ENCODE assay signal across 17 mouse cellular contexts in genomic region chr8:87130691-87131090, GRCm38 (mm10).
A peak's percentile ranks its signal among the peaks of the same experiment; 100 is the strongest.
DNase-seq lines count a peak whose midpoint lies in the region; ATAC-seq and TF ChIP-seq lines count a peak whose summit lies in the region.
"Had no signal": no experiment of that assay in that cellular context is flagged by ENCODE, and none has a peak within 500 bp of the region (broad histone marks: within the 10 kb centered on the region; RNA-seq: fewer than 3 reads in every experiment).

No protein-coding gene starts in this region.

- H3K36me3 ChIP-seq in liver, adult 2 months (ENCODE audit: control insufficient read depth, insufficient read depth, low read length), result no peaks in the 10 kb centered on the region
- H3K36me3 ChIP-seq in liver, postnatal 0 days (replicated peaks; ENCODE audit: insufficient read depth, low read length), result no peaks in the 10 kb centered on the region
- no peaks in the 10 kb centered on the region for H3K36me3 ChIP-seq in forebrain, embryonic 14.5 days (ENCODE audit: control insufficient read depth, insufficient read depth, low read length)
- H3K36me3 ChIP-seq in forebrain, embryonic 13.5 days (ENCODE audit: poor library complexity, severe bottlenecking), result no peaks in the 10 kb centered on the region
- H3K36me3 ChIP-seq: G1E; hindbrain, embryonic 10.5 days; neural tube, embryonic 13.5 days; stomach, embryonic 15.5 days had no signal

- DNase-seq in adrenal gland, adult (ENCODE audit: inconsistent age in 2 of 2, low spot score in 1 of 2), result peak; percentile 23 to 65
- no peak for DNase-seq in adrenal gland, postnatal 25 days
- peak; percentile 30 for DNase-seq in liver, adult 2 months (ENCODE audit: extremely low read depth, low read depth, low spot score)
- no peak for DNase-seq in liver, postnatal 0 days
- DNase-seq in heart, postnatal 25 days (ENCODE audit: low spot score), result peak; percentile 1
- DNase-seq in forebrain, embryonic 14.5 days (ENCODE audit: low spot score), result no peak
- DNase-seq in cerebellum, postnatal 4 days (ENCODE audit: low spot score in 2 of 2), result no peak
- DNase-seq: cerebellum, adult 2 months; lung, postnatal 10 days; midbrain, embryonic 14.5 days; right cerebral cortex, adult 18-20 months had no signal

- TF ChIP-seq EP300 in liver, postnatal 0 days (IDR thresholded peaks at IDR 0.05; ENCODE audit: low read depth), result no peak

- no peak overlapping the region for H3K27ac ChIP-seq in liver, adult 2 months (replicated peaks; ENCODE audit: insufficient read depth, low read depth, low read length)
- no peak overlapping the region for H3K27ac ChIP-seq in liver, postnatal 0 days (ENCODE audit: low read depth)
- no peak overlapping the region for H3K27ac ChIP-seq in forebrain, embryonic 14.5 days (ENCODE audit: low read depth, low read length)
- H3K27ac ChIP-seq in forebrain, embryonic 13.5 days, result no peak overlapping the region
- H3K27ac ChIP-seq: neural tube, embryonic 13.5 days; stomach, embryonic 15.5 days had no signal

- no peak for TF ChIP-seq CTCF in liver, adult 2 months (IDR thresholded peaks at IDR 0.05; ENCODE audit: low read depth, low read length)
- no peak for TF ChIP-seq CTCF in liver, postnatal 0 days (IDR thresholded peaks at IDR 0.05; ENCODE audit: low read depth)

- no peaks in the 10 kb centered on the region for H3K4me1 ChIP-seq in liver, adult 2 months (ENCODE audit: control insufficient read depth, insufficient read depth, low read length)
- no peaks in the 10 kb centered on the region for H3K4me1 ChIP-seq in liver, postnatal 0 days (ENCODE audit: insufficient read depth)
- 0 out of 2 replicates have a peak, but pooled peaks cover 4% of the 10 kb centered on the region for H3K4me1 ChIP-seq in forebrain, embryonic 14.5 days (ENCODE audit: control insufficient read depth, insufficient read depth, low read length)
- H3K4me1 ChIP-seq in forebrain, embryonic 13.5 days, result 0 out of 2 replicates have a peak, but pooled peaks cover 6% of the 10 kb centered on the region
- H3K4me1 ChIP-seq: stomach, embryonic 15.5 days had no signal

- ATAC-seq in liver, postnatal 0 days, result no peak
- no peak for ATAC-seq in forebrain, embryonic 14.5 days
- no peak for ATAC-seq in forebrain, embryonic 13.5 days

- 21% methylated on average over 3 of the region's 3 CpGs for WGBS in liver, adult 2 months
- 26% methylated on average over 3 of the region's 3 CpGs for WGBS in liver, postnatal 0 days (ENCODE audit: insufficient replicate concordance)
- WGBS in forebrain, embryonic 14.5 days, result 54% methylated on average over 3 of the region's 3 CpGs
- 65% methylated on average over 3 of the region's 3 CpGs for WGBS in forebrain, embryonic 13.5 days

- no peaks in the 10 kb centered on the region for H3K27me3 ChIP-seq in liver, adult 2 months (ENCODE audit: control insufficient read depth, insufficient read depth, low read length)
- no peaks in the 10 kb centered on the region for H3K27me3 ChIP-seq in liver, postnatal 0 days (ENCODE audit: insufficient read depth, low read length)
- H3K27me3 ChIP-seq in forebrain, embryonic 14.5 days (replicated peaks; ENCODE audit: control insufficient read depth, insufficient read depth, low read length), result no peaks in the 10 kb centered on the region
- no peaks in the 10 kb centered on the region for H3K27me3 ChIP-seq in forebrain, embryonic 13.5 days
- H3K27me3 ChIP-seq: neural tube, embryonic 13.5 days; stomach, embryonic 15.5 days had no signal

- no peak overlapping the region for H3K4me3 ChIP-seq in liver, adult 2 months (ENCODE audit: insufficient read depth, low read depth, low read length)
- no peak overlapping the region for H3K4me3 ChIP-seq in liver, postnatal 0 days (ENCODE audit: low read depth, low read length)
- no peak overlapping the region for H3K4me3 ChIP-seq in forebrain, embryonic 14.5 days (ENCODE audit: low read depth, low read length)
- no peak overlapping the region for H3K4me3 ChIP-seq in forebrain, embryonic 13.5 days
- H3K4me3 ChIP-seq: hindbrain, embryonic 10.5 days; neural tube, embryonic 13.5 days; stomach, embryonic 15.5 days had no signal

- H3K9ac ChIP-seq in liver, adult 2 months (ENCODE audit: low read depth, low read length), result no peak overlapping the region
- no peak overlapping the region for H3K9ac ChIP-seq in liver, postnatal 0 days (replicated peaks)
- no peak overlapping the region for H3K9ac ChIP-seq in forebrain, embryonic 14.5 days (ENCODE audit: low read length)
- H3K9ac ChIP-seq in forebrain, embryonic 13.5 days, result no peak overlapping the region
- H3K9ac ChIP-seq: neural tube, embryonic 13.5 days; stomach, embryonic 15.5 days had no signal

- H3K79me2 ChIP-seq in liver, adult 2 months (ENCODE audit: control insufficient read depth, insufficient read depth, low read length), result no peaks in the 10 kb centered on the region

- no peak overlapping the region for H3K4me2 ChIP-seq in liver, postnatal 0 days (ENCODE audit: low read depth, low read length)
- no peak overlapping the region for H3K4me2 ChIP-seq in forebrain, embryonic 14.5 days (ENCODE audit: low read length)
- H3K4me2 ChIP-seq in forebrain, embryonic 13.5 days, result no peak overlapping the region
- H3K4me2 ChIP-seq: liver, embryonic 11.5 days; neural tube, embryonic 13.5 days; stomach, embryonic 15.5 days had no signal

- intact Hi-C loops in heart, postnatal 25 days (cut with DNase I), result no loop called here

- no peak for TF ChIP-seq POLR2A in liver, adult 2 months (IDR thresholded peaks at IDR 0.05; ENCODE audit: extremely low read depth, insufficient read depth, low read length)

- no peaks in the 10 kb centered on the region for H3K9me3 ChIP-seq in liver, postnatal 0 days (ENCODE audit: low read length)
- no peaks in the 10 kb centered on the region for H3K9me3 ChIP-seq in forebrain, embryonic 14.5 days (replicated peaks; ENCODE audit: control insufficient read depth, low read length)
- H3K9me3 ChIP-seq in forebrain, embryonic 13.5 days (replicated peaks), result peaks cover 7% of the 10 kb centered on the region; the same call in 1 of the 2 replicates
- H3K9me3 ChIP-seq: hindbrain, embryonic 10.5 days; stomach, embryonic 15.5 days had no signal

Comparison
In these comparisons a context has a peak if more than half of its experiments do, and no peak if none do; other contexts are left out.
1. DNase-seq: peak in adrenal gland, adult (2 of 2), liver, adult 2 months (single experiment) and heart, postnatal 25 days (single experiment); none in adrenal gland, postnatal 25 days (single experiment), liver, postnatal 0 days (single experiment), forebrain, embryonic 14.5 days (single experiment) and cerebellum, postnatal 4 days (0 of 2).